Mouse (Mus musculus): ENCODE results near the gene Abca7. TPM values are rescaled to one million over a fixed set of nuclear protein-coding genes. Genes with fewer than 3 reads are reported as not detected.

The Abca7 gene
- total RNA-seq (2014; rRNA removed) (9.3 TPM in 2 replicates), polyA plus RNA-seq (2015; fragmentation: Nextera tagmentation; extraction: Ambion mirVana) (1.7 and 1.9 TPM in 2 replicates)

- H3K27ac ChIP-seq (ENCODE audit: low read depth, low read length) = no peak within 1 kb of the TSS
- under 1% methylated on average over 34 of the region's 34 CpGs for WGBS
- H3K4me2 ChIP-seq (ENCODE audit: low read depth, low read length, poor library complexity, severe bottlenecking) = peak within 1 kb of the TSS; percentile 72
- H3K27me3 ChIP-seq (ENCODE audit: insufficient read depth, low read length) = no peaks in the 10 kb centered on the region
- H3K4me1 ChIP-seq (ENCODE audit: insufficient read depth, low read length) = no peaks in the 10 kb centered on the region
- H3K4me3 ChIP-seq (ENCODE audit: low read depth, low read length) = peak within 1 kb of the TSS; percentile 38
- no peaks in the 10 kb centered on the region for H3K36me3 ChIP-seq (ENCODE audit: insufficient read depth, low read length)
- TF ChIP-seq CTCF (IDR thresholded peaks at IDR 0.05) = peak; percentile 41
- peak within 1 kb of the TSS; percentile 25; the same call in 1 of the 2 replicates for H3K9ac ChIP-seq (replicated peaks; ENCODE audit: low read length, poor library complexity, severe bottlenecking)
- no peaks in the 10 kb centered on the region for H3K9me3 ChIP-seq (ENCODE audit: low read length)
- DNase-seq (ENCODE audit: low spot score) (peak; percentile 98), ATAC-seq (ENCODE audit: low FRiP score) (peak; percentile 92)
Measured at GRCm38 (mm10) chr10:79996272-79997033, at the start of gene Abca7. Gene Abca7 (plus strand): TSS chr10:79996494.

GRCm38 (mm10) chr10:79946752-79947322 is 49.5 kb upstream of the Abca7 start:
- no peaks in the 10 kb centered on the region for H3K4me1 ChIP-seq (ENCODE audit: insufficient read depth, low read length)
- no peak overlapping the region for H3K27ac ChIP-seq (ENCODE audit: low read depth, low read length)
- H3K4me2 ChIP-seq (ENCODE audit: low read depth, low read length, poor library complexity, severe bottlenecking) = no peak overlapping the region
- no peak overlapping the region for H3K4me3 ChIP-seq (ENCODE audit: low read depth, low read length)
- WGBS = 40% methylated on average over 6 of the region's 7 CpGs
- DNase-seq (ENCODE audit: low spot score) = no peak
- no peak for TF ChIP-seq CTCF (IDR thresholded peaks at IDR 0.05)
- no peak for ATAC-seq (ENCODE audit: low FRiP score)
- no peaks in the 10 kb centered on the region for H3K9me3 ChIP-seq (ENCODE audit: low read length)
- H3K27me3 ChIP-seq (ENCODE audit: insufficient read depth, low read length) = no peaks in the 10 kb centered on the region
- H3K36me3 ChIP-seq (ENCODE audit: insufficient read depth, low read length) = peaks cover 23% of the 10 kb centered on the region
- H3K9ac ChIP-seq (replicated peaks; ENCODE audit: low read length, poor library complexity, severe bottlenecking) = no peak overlapping the region

GRCm38 (mm10) chr10:79947502-79947901 is 48.8 kb upstream of the Abca7 start:
- WGBS = 87% methylated on average over 6 of the region's 6 CpGs
- Histone ChIP-seq H3K36me3 (ENCODE audit: insufficient read depth, low read length) (peaks cover 23% of the 10 kb centered on the region), H3K4me3 (ENCODE audit: low read depth, low read length) (no peak overlapping the region), H3K9ac (replicated peaks; ENCODE audit: low read length, poor library complexity, severe bottlenecking) (no peak overlapping the region), H3K4me1 (ENCODE audit: insufficient read depth, low read length) (no peaks in the 10 kb centered on the region), H3K27me3 (ENCODE audit: insufficient read depth, low read length) (no peaks in the 10 kb centered on the region), H3K9me3 (ENCODE audit: low read length) (no peaks in the 10 kb centered on the region), H3K27ac (ENCODE audit: low read depth, low read length) (no peak overlapping the region), H3K4me2 (ENCODE audit: low read depth, low read length, poor library complexity, severe bottlenecking) (no peak overlapping the region)
- TF ChIP-seq CTCF (IDR thresholded peaks at IDR 0.05) = no peak
- DNase-seq (ENCODE audit: low spot score) (no peak), ATAC-seq (ENCODE audit: low FRiP score) (no peak)

- no peak overlapping the region for H3K4me2 ChIP-seq (ENCODE audit: low read depth, low read length, poor library complexity, severe bottlenecking)
- 91% methylated on average over 4 of the region's 4 CpGs for WGBS
- H3K9me3 ChIP-seq (ENCODE audit: low read length) = no peaks in the 10 kb centered on the region
- H3K27ac ChIP-seq (ENCODE audit: low read depth, low read length) = no peak overlapping the region
- no peak overlapping the region for H3K4me3 ChIP-seq (ENCODE audit: low read depth, low read length)
- H3K9ac ChIP-seq (replicated peaks; ENCODE audit: low read length, poor library complexity, severe bottlenecking) = no peak overlapping the region
- peaks cover 28% of the 10 kb centered on the region for H3K36me3 ChIP-seq (ENCODE audit: insufficient read depth, low read length)
- H3K27me3 ChIP-seq (ENCODE audit: insufficient read depth, low read length) = no peaks in the 10 kb centered on the region
- ATAC-seq (ENCODE audit: low FRiP score) (no peak), DNase-seq (ENCODE audit: low spot score) (no peak)
- TF ChIP-seq CTCF (IDR thresholded peaks at IDR 0.05) = no peak
- H3K4me1 ChIP-seq (ENCODE audit: insufficient read depth, low read length) = no peaks in the 10 kb centered on the region
Measured at GRCm38 (mm10) chr10:79949873-79950272, 46.4 kb upstream of the Abca7 start.

GRCm38 (mm10) chr10:79950661-79951060 is 45.6 kb upstream of the Abca7 start:
- Histone ChIP-seq H3K4me3 (ENCODE audit: low read depth, low read length) (no peak overlapping the region), H3K36me3 (ENCODE audit: insufficient read depth, low read length) (peaks cover 28% of the 10 kb centered on the region), H3K4me1 (ENCODE audit: insufficient read depth, low read length) (no peaks in the 10 kb centered on the region), H3K27me3 (ENCODE audit: insufficient read depth, low read length) (no peaks in the 10 kb centered on the region), H3K9me3 (ENCODE audit: low read length) (no peaks in the 10 kb centered on the region), H3K9ac (replicated peaks; ENCODE audit: low read length, poor library complexity, severe bottlenecking) (no peak overlapping the region), H3K4me2 (ENCODE audit: low read depth, low read length, poor library complexity, severe bottlenecking) (no peak overlapping the region), H3K27ac (ENCODE audit: low read depth, low read length) (no peak overlapping the region)
- TF ChIP-seq CTCF (IDR thresholded peaks at IDR 0.05) = no peak
- DNase-seq (ENCODE audit: low spot score) (no peak), ATAC-seq (ENCODE audit: low FRiP score) (no peak)
- WGBS = 86% methylated on average over 18 of the region's 18 CpGs

GRCm38 (mm10) chr10:79953946-79954345 is 42.3 kb upstream of the Abca7 start:
- ATAC-seq (ENCODE audit: low FRiP score) (no peak), DNase-seq (ENCODE audit: low spot score) (no peak)
- H3K27me3 ChIP-seq (ENCODE audit: insufficient read depth, low read length) = no peaks in the 10 kb centered on the region
- H3K9ac ChIP-seq (replicated peaks; ENCODE audit: low read length, poor library complexity, severe bottlenecking) = no peak overlapping the region
- H3K27ac ChIP-seq (ENCODE audit: low read depth, low read length) = no peak overlapping the region; the same call in 1 of the 2 replicates
- H3K4me3 ChIP-seq (ENCODE audit: low read depth, low read length) = no peak overlapping the region
- no peak overlapping the region for H3K4me2 ChIP-seq (ENCODE audit: low read depth, low read length, poor library complexity, severe bottlenecking)
- peaks cover 24% of the 10 kb centered on the region for H3K36me3 ChIP-seq (ENCODE audit: insufficient read depth, low read length)
- H3K4me1 ChIP-seq (ENCODE audit: insufficient read depth, low read length) = no peaks in the 10 kb centered on the region
- H3K9me3 ChIP-seq (ENCODE audit: low read length) = no peaks in the 10 kb centered on the region
- peak; percentile 59 for TF ChIP-seq CTCF (IDR thresholded peaks at IDR 0.05)
- 85% methylated on average over 6 of the region's 6 CpGs for WGBS

Measured in midbrain, postnatal 0 days (tissue).